Mouse (Mus musculus): ENCODE data around the gene Cdiptos. TPM values are rescaled to one million over a fixed set of nuclear protein-coding genes. Genes with fewer than 3 reads are reported as not detected.

The Cdiptos gene
- total and polyA plus RNA-seq, 3 experiments: 0.47 to 0.97 TPM; not detected in 1

DNA sequence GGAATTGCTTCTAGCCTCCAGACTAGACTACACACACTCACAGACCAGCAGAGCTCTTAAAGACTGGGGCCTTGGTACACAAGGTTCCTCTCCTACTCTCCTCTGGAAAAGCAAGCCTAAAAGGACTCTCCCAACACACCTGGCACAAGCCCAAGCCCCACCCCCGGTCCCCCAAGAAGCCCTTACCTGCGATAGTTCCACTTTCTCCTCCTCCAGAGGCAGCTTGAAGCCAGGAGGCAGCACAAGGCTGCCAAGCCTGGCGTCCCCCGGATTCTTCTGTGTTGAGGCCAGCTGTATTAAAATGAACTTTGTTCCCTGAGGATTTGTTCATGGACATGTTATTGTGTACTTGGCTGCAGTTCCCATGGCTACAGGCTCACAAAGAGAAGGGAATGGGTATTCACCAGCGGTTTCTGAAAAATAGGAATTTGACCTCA, 53.3 kb downstream of the Cdiptos start, which contains the start of gene Tmem219:
Tmem219 (minus strand) TSS at position 294 of the 437 bp plus-strand sequence.
- Histone ChIP-seq H3K4me3 (replicated peaks in 1 of 3; ENCODE audit: low read depth in 2 of 3, low read length in 2 of 3, poor library complexity in 1 of 3) (no peak within 1 kb of the TSS), H3K4me1 (ENCODE audit: control insufficient read depth in 1 of 2, insufficient read depth in 2 of 2) (peaks cover 2 to 4% of the 10 kb centered on the region in 2 experiments; a peak in 2 of 4 replicates), H3K36me3 (replicated peaks in 1 of 2; ENCODE audit: control insufficient read depth in 1 of 2, insufficient read depth in 1 of 2, low read length in 1 of 2) (no peaks in the 10 kb centered on the region), H3K9ac (ENCODE audit: insufficient read depth, low read depth) (no peak within 1 kb of the TSS), H3K27ac (ENCODE audit: insufficient read depth, low read depth) (no peak within 1 kb of the TSS), H3K27me3 (replicated peaks) (no peaks in the 10 kb centered on the region), H3K79me2 (replicated peaks; ENCODE audit: control insufficient read depth, extremely low read depth, insufficient read depth, poor library complexity, severe bottlenecking) (no peaks in the 10 kb centered on the region), H3K9me3 (replicated peaks; ENCODE audit: low read length) (no peaks in the 10 kb centered on the region), H3K4me2 (ENCODE audit: insufficient read depth, low read depth, poor library complexity, severe bottlenecking) (no peak within 1 kb of the TSS)
- TF ChIP-seq JUN (IDR thresholded peaks at IDR 0.05; ENCODE audit: insufficient read depth, low read depth, low read length): no peak
- TF ChIP-seq TBP (conservative IDR thresholded peaks at IDR 0.05; ENCODE audit: low read depth, low read length): no peak
- no peak for TF ChIP-seq HCFC1 (IDR thresholded peaks at IDR 0.05; ENCODE audit: low read depth, low read length)
- TF ChIP-seq ZC3H11A (IDR thresholded peaks at IDR 0.05; ENCODE audit: low read depth, low read length): no peak
- TF ChIP-seq CHD1 (IDR thresholded peaks at IDR 0.05; ENCODE audit: low read depth, low read length): no peak
- no peak for TF ChIP-seq ZKSCAN1 (IDR thresholded peaks at IDR 0.05; ENCODE audit: borderline replicate concordance, low read depth, low read length)
- TF ChIP-seq CTCF (conservative IDR thresholded peaks at IDR 0.05 in 1 of 2, IDR thresholded peaks at IDR 0.05 in 1 of 2; ENCODE audit: low read depth in 2 of 2, low read length in 2 of 2): no peak
- TF ChIP-seq MEF2A (IDR thresholded peaks at IDR 0.05; ENCODE audit: borderline replicate concordance, low read depth, low read length): no peak
- no peak for TF ChIP-seq RCOR1 (conservative IDR thresholded peaks at IDR 0.05; ENCODE audit: low read depth, low read length)
- no peak for TF ChIP-seq TCF12 (IDR thresholded peaks at IDR 0.05; ENCODE audit: low read depth, low read length)
- TF ChIP-seq JUND (conservative IDR thresholded peaks at IDR 0.05; ENCODE audit: low read depth, low read length): no peak
- no peak for TF ChIP-seq ELF1 (IDR thresholded peaks at IDR 0.05; ENCODE audit: low read depth, low read length)
- TF ChIP-seq MAFK (IDR thresholded peaks at IDR 0.05; ENCODE audit: insufficient replicate concordance, low read length): no peak
- no peak for TF ChIP-seq MAX (IDR thresholded peaks at IDR 0.05; ENCODE audit: low read length)
- TF ChIP-seq POLR2AphosphoS2 (IDR thresholded peaks at IDR 0.05; ENCODE audit: low read depth, low read length): no peak
- TF ChIP-seq IRF4 (IDR thresholded peaks at IDR 0.05; ENCODE audit: low read depth, low read length): no peak
- no peak for TF ChIP-seq NELFE (IDR thresholded peaks at IDR 0.05; ENCODE audit: low read depth, low read length)
- TF ChIP-seq NRF1 (IDR thresholded peaks at IDR 0.05; ENCODE audit: low read depth, low read length): no peak
- TF ChIP-seq USF1 (IDR thresholded peaks at IDR 0.05; ENCODE audit: low read depth, low read length): no peak
- no peak for TF ChIP-seq KAT2A (IDR thresholded peaks at IDR 0.05; ENCODE audit: insufficient replicate concordance, low read length)
- no peak for DNase-seq (ENCODE audit: extremely low read depth)
- dilution Hi-C loops (cut with MboI; ENCODE audit: extremely low pct_ligation_motif_present, extremely low pct_unique_long_range_greater_than_20kb, low sequenced_read_pairs): no loop called here
- in situ Hi-C loops (cut with MboI; ENCODE audit: low pct_ligation_motif_present, low pct_unique_long_range_greater_than_20kb, low sequenced_read_pairs): no loop called here

Other genes with a start within 250 kb of the Cdiptos start
Only the 20 nearest of the 30 such genes appear.
- gene 4930451I11Rik, start 144.5 kb downstream of the Cdiptos start, total RNA-seq (2012; rRNA removed): not detected in 2 replicates
- not detected in 2 replicates for gene 4930451I11Rik, start 144.5 kb downstream of the Cdiptos start, total RNA-seq (2014; rRNA removed)
- gene 4930451I11Rik, start 144.5 kb downstream of the Cdiptos start, polyA plus RNA-seq (2012; ENCODE audit: insufficient read length, low read depth): not detected in 2 replicates
- gene Doc2a, start 128.7 kb downstream of the Cdiptos start, total RNA-seq (2012; rRNA removed): 1.9 and 3.4 TPM in 2 replicates
- gene Doc2a, start 128.7 kb downstream of the Cdiptos start, total RNA-seq (2014; rRNA removed): not detected in 2 replicates
- gene Doc2a, start 128.7 kb downstream of the Cdiptos start, polyA plus RNA-seq (2012; ENCODE audit: insufficient read length, low read depth): not detected in 2 replicates
- gene Hirip3, start 114.1 kb downstream of the Cdiptos start, total RNA-seq (2012; rRNA removed): 70.9 and 103 TPM in 2 replicates
- 42.4 and 44.7 TPM in 2 replicates for gene Hirip3, start 114.1 kb downstream of the Cdiptos start, total RNA-seq (2014; rRNA removed)
- 190 and 267 TPM in 2 replicates for gene Hirip3, start 114.1 kb downstream of the Cdiptos start, polyA plus RNA-seq (2012; ENCODE audit: insufficient read length, low read depth)
- gene Ino80e, start 113.7 kb downstream of the Cdiptos start, total RNA-seq (2012; rRNA removed): 73.9 and 109 TPM in 2 replicates
- gene Ino80e, start 113.7 kb downstream of the Cdiptos start, total RNA-seq (2014; rRNA removed): 73.6 and 78.4 TPM in 2 replicates
- 216 and 243 TPM in 2 replicates for gene Ino80e, start 113.7 kb downstream of the Cdiptos start, polyA plus RNA-seq (2012; ENCODE audit: insufficient read length, low read depth)
- gene Taok2, start 91.4 kb downstream of the Cdiptos start, total RNA-seq (2012; rRNA removed): 28.5 and 29.0 TPM in 2 replicates
- gene Taok2, start 91.4 kb downstream of the Cdiptos start, total RNA-seq (2014; rRNA removed): 13.6 and 15.3 TPM in 2 replicates
- 32.2 and 33.0 TPM in 2 replicates for gene Taok2, start 91.4 kb downstream of the Cdiptos start, polyA plus RNA-seq (2012; ENCODE audit: insufficient read length, low read depth)
- 39.7 and 43.2 TPM in 2 replicates for gene Tmem219, start 53.2 kb downstream of the Cdiptos start, total RNA-seq (2012; rRNA removed)
- 31.3 and 33.4 TPM in 2 replicates for gene Tmem219, start 53.2 kb downstream of the Cdiptos start, total RNA-seq (2014; rRNA removed)
- 37.4 and 39.3 TPM in 2 replicates for gene Tmem219, start 53.2 kb downstream of the Cdiptos start, polyA plus RNA-seq (2012; ENCODE audit: insufficient read length, low read depth)
- gene Kctd13, start 47.2 kb downstream of the Cdiptos start, total RNA-seq (2012; rRNA removed): 35.0 and 37.5 TPM in 2 replicates
- gene Kctd13, start 47.2 kb downstream of the Cdiptos start, total RNA-seq (2014; rRNA removed): 16.4 and 19.0 TPM in 2 replicates
- 35.2 and 40.4 TPM in 2 replicates for gene Kctd13, start 47.2 kb downstream of the Cdiptos start, polyA plus RNA-seq (2012; ENCODE audit: insufficient read length, low read depth)
- 0.08 TPM in 1 of 2 replicates, not detected in the other for gene Asphd1, start 26.5 kb downstream of the Cdiptos start, total RNA-seq (2012; rRNA removed)
- gene Asphd1, start 26.5 kb downstream of the Cdiptos start, total RNA-seq (2014; rRNA removed): not detected in 2 replicates
- gene Asphd1, start 26.5 kb downstream of the Cdiptos start, polyA plus RNA-seq (2012; ENCODE audit: insufficient read length, low read depth): 1.3 and 1.8 TPM in 2 replicates
- 7.2 and 8.8 TPM in 2 replicates for gene Sez6l2, start 25.5 kb downstream of the Cdiptos start, total RNA-seq (2012; rRNA removed)
- gene Sez6l2, start 25.5 kb downstream of the Cdiptos start, total RNA-seq (2014; rRNA removed): 8.9 and 9.9 TPM in 2 replicates
- 29.2 and 29.3 TPM in 2 replicates for gene Sez6l2, start 25.5 kb downstream of the Cdiptos start, polyA plus RNA-seq (2012; ENCODE audit: insufficient read length, low read depth)
- 72.8 and 86.2 TPM in 2 replicates for gene Cdipt, start 184 bp downstream of the Cdiptos start, total RNA-seq (2012; rRNA removed)
- gene Cdipt, start 184 bp downstream of the Cdiptos start, total RNA-seq (2014; rRNA removed): 100 and 108 TPM in 2 replicates
- 120 and 138 TPM in 2 replicates for gene Cdipt, start 184 bp downstream of the Cdiptos start, polyA plus RNA-seq (2012; ENCODE audit: insufficient read length, low read depth)
- 42.1 and 52.1 TPM in 2 replicates for gene Mvp, start 38.5 kb upstream of the Cdiptos start, total RNA-seq (2012; rRNA removed)
- gene Mvp, start 38.5 kb upstream of the Cdiptos start, total RNA-seq (2014; rRNA removed): 33.3 and 35.5 TPM in 2 replicates
- gene Mvp, start 38.5 kb upstream of the Cdiptos start, polyA plus RNA-seq (2012; ENCODE audit: insufficient read length, low read depth): 53.7 and 63.5 TPM in 2 replicates
- gene Pagr1b, start 40.4 kb upstream of the Cdiptos start, total RNA-seq (2012; rRNA removed): 0.25 and 0.30 TPM in 2 replicates
- not detected in 2 replicates for gene Pagr1b, start 40.4 kb upstream of the Cdiptos start, total RNA-seq (2014; rRNA removed)
- gene Pagr1b, start 40.4 kb upstream of the Cdiptos start, polyA plus RNA-seq (2012; ENCODE audit: insufficient read length, low read depth): 2.8 and 6.6 TPM in 2 replicates
- 56.9 and 60.0 TPM in 2 replicates for gene Pagr1a, start 41.3 kb upstream of the Cdiptos start, total RNA-seq (2012; rRNA removed)
- gene Pagr1a, start 41.3 kb upstream of the Cdiptos start, total RNA-seq (2014; rRNA removed): 12.0 and 24.9 TPM in 2 replicates
- 69.4 and 71.3 TPM in 2 replicates for gene Pagr1a, start 41.3 kb upstream of the Cdiptos start, polyA plus RNA-seq (2012; ENCODE audit: insufficient read length, low read depth)
- gene Gm42742, start 45.0 kb upstream of the Cdiptos start, total RNA-seq (2012; rRNA removed): 13.2 and 16.0 TPM in 2 replicates
- gene Gm42742, start 45.0 kb upstream of the Cdiptos start, total RNA-seq (2014; rRNA removed): 37.1 and 45.1 TPM in 2 replicates
- 6.1 and 14.9 TPM in 2 replicates for gene Gm42742, start 45.0 kb upstream of the Cdiptos start, polyA plus RNA-seq (2012; ENCODE audit: insufficient read length, low read depth)
- gene Prrt2, start 45.1 kb upstream of the Cdiptos start, total RNA-seq (2012; rRNA removed): not detected in 2 replicates
- 0.09 TPM in 1 of 2 replicates, not detected in the other for gene Prrt2, start 45.1 kb upstream of the Cdiptos start, total RNA-seq (2014; rRNA removed)
- 1.2 TPM in 2 replicates for gene Prrt2, start 45.1 kb upstream of the Cdiptos start, polyA plus RNA-seq (2012; ENCODE audit: insufficient read length, low read depth)
- 87.0 and 112 TPM in 2 replicates for gene Maz, start 50.9 kb upstream of the Cdiptos start, total RNA-seq (2012; rRNA removed)
- gene Maz, start 50.9 kb upstream of the Cdiptos start, total RNA-seq (2014; rRNA removed): 84.5 and 91.2 TPM in 2 replicates
- gene Maz, start 50.9 kb upstream of the Cdiptos start, polyA plus RNA-seq (2012; ENCODE audit: insufficient read length, low read depth): 219 and 241 TPM in 2 replicates
- gene Kif22, start 66.4 kb upstream of the Cdiptos start, total RNA-seq (2012; rRNA removed): 54.2 and 63.9 TPM in 2 replicates
- 58.1 and 65.0 TPM in 2 replicates for gene Kif22, start 66.4 kb upstream of the Cdiptos start, total RNA-seq (2014; rRNA removed)
- gene Kif22, start 66.4 kb upstream of the Cdiptos start, polyA plus RNA-seq (2012; ENCODE audit: insufficient read length, low read depth): 81.4 and 86.2 TPM in 2 replicates
- gene Zg16, start 111.2 kb upstream of the Cdiptos start, total RNA-seq (2012; rRNA removed): not detected in 2 replicates
- gene Zg16, start 111.2 kb upstream of the Cdiptos start, total RNA-seq (2014; rRNA removed): not detected in 2 replicates
- gene Zg16, start 111.2 kb upstream of the Cdiptos start, polyA plus RNA-seq (2012; ENCODE audit: insufficient read length, low read depth): not detected in 2 replicates
- gene AI467606, start 115.3 kb upstream of the Cdiptos start, total RNA-seq (2012; rRNA removed): 15.7 and 19.0 TPM in 2 replicates
- 18.6 and 26.4 TPM in 2 replicates for gene AI467606, start 115.3 kb upstream of the Cdiptos start, total RNA-seq (2014; rRNA removed)
- 18.3 and 20.5 TPM in 2 replicates for gene AI467606, start 115.3 kb upstream of the Cdiptos start, polyA plus RNA-seq (2012; ENCODE audit: insufficient read length, low read depth)
- 0.21 and 0.30 TPM in 2 replicates for gene Qprt, start 146.1 kb upstream of the Cdiptos start, total RNA-seq (2012; rRNA removed)
- gene Qprt, start 146.1 kb upstream of the Cdiptos start, total RNA-seq (2014; rRNA removed): 0.15 TPM in 1 of 2 replicates, not detected in the other
- 0.14 TPM in 1 of 2 replicates, not detected in the other for gene Qprt, start 146.1 kb upstream of the Cdiptos start, polyA plus RNA-seq (2012; ENCODE audit: insufficient read length, low read depth)